Mouse (Mus musculus): ENCODE measurements around the gene Dip2c. TPM values are rescaled to one million over a fixed set of nuclear protein-coding genes. Genes with fewer than 3 reads are reported as not detected.

The Dip2c gene
- polyA plus RNA-seq, 1 experiment from 2014 or later: 6.1 TPM

GRCm38 (mm10) chr13:9578456-9578855, 302.1 kb downstream of the Dip2c start:
- 92% methylated on average over 4 of the region's 4 CpGs for WGBS
- H3K4me1 ChIP-seq (ENCODE audit: control insufficient read depth, insufficient read depth, low read length): no peaks in the 10 kb centered on the region
- no peak overlapping the region for H3K4me3 ChIP-seq (ENCODE audit: low read depth, low read length)
- no peak overlapping the region for H3K27ac ChIP-seq (replicated peaks; ENCODE audit: low read depth, low read length)
- no peaks in the 10 kb centered on the region for H3K9me3 ChIP-seq (replicated peaks; ENCODE audit: control insufficient read depth, low read length)
- DNase-seq (ENCODE audit: low spot score): no peak
- H3K27me3 ChIP-seq (ENCODE audit: control insufficient read depth, insufficient read depth, low read length): no peaks in the 10 kb centered on the region
- H3K9ac ChIP-seq (replicated peaks; ENCODE audit: low read length): no peak overlapping the region
- H3K36me3 ChIP-seq (replicated peaks; ENCODE audit: control insufficient read depth, insufficient read depth, low read depth, low read length): no peaks in the 10 kb centered on the region
- ATAC-seq (replicated peaks; ENCODE audit: insufficient number of reproducible peaks, low FRiP score, low TSS enrichment, low read depth): no peak
- H3K4me2 ChIP-seq (ENCODE audit: low read depth, low read length): no peak overlapping the region

- DNase-seq (ENCODE audit: low spot score) (no peak), ATAC-seq (replicated peaks; ENCODE audit: insufficient number of reproducible peaks, low FRiP score, low TSS enrichment, low read depth) (no peak)
- Histone ChIP-seq H3K36me3 (replicated peaks; ENCODE audit: control insufficient read depth, insufficient read depth, low read depth, low read length) (no peaks in the 10 kb centered on the region), H3K27ac (replicated peaks; ENCODE audit: low read depth, low read length) (no peak overlapping the region), H3K9me3 (replicated peaks; ENCODE audit: control insufficient read depth, low read length) (no peaks in the 10 kb centered on the region), H3K9ac (replicated peaks; ENCODE audit: low read length) (no peak overlapping the region), H3K4me2 (ENCODE audit: low read depth, low read length) (no peak overlapping the region), H3K4me1 (ENCODE audit: control insufficient read depth, insufficient read depth, low read length) (no peaks in the 10 kb centered on the region), H3K27me3 (ENCODE audit: control insufficient read depth, insufficient read depth, low read length) (no peaks in the 10 kb centered on the region), H3K4me3 (ENCODE audit: low read depth, low read length) (no peak overlapping the region)
Measured at GRCm38 (mm10) chr13:9581821-9582220, 305.5 kb downstream of the Dip2c start.

DNA sequence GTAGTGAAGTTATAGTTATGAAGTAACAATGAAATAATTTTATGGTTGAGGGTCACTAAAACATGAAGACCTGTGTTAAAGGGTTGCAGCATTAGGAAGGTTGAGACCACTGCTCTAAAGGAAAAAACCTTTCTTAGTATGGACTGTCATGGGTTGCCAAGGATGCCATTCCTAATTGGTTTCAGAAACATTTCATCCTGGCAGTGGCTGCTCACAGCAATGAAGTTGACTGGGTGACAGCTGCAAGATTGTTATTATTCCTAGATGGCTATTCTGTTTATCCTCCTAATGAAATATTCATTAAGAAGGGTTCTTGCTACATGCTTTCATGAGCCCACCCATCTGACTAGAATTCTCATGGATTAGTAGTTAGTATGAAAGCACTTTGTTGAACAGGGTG, 307.3 kb downstream of the Dip2c start:
- Histone ChIP-seq H3K4me2 (ENCODE audit: low read depth, low read length) (no peak overlapping the region), H3K4me3 (ENCODE audit: low read depth, low read length) (no peak overlapping the region), H3K9ac (replicated peaks; ENCODE audit: low read length) (no peak overlapping the region), H3K27ac (replicated peaks; ENCODE audit: low read depth, low read length) (no peak overlapping the region), H3K4me1 (ENCODE audit: control insufficient read depth, insufficient read depth, low read length) (no peaks in the 10 kb centered on the region), H3K36me3 (replicated peaks; ENCODE audit: control insufficient read depth, insufficient read depth, low read depth, low read length) (no peaks in the 10 kb centered on the region), H3K9me3 (replicated peaks; ENCODE audit: control insufficient read depth, low read length) (no peaks in the 10 kb centered on the region), H3K27me3 (ENCODE audit: control insufficient read depth, insufficient read depth, low read length) (no peaks in the 10 kb centered on the region)
- ATAC-seq (replicated peaks; ENCODE audit: insufficient number of reproducible peaks, low FRiP score, low TSS enrichment, low read depth) (no peak), DNase-seq (ENCODE audit: low spot score) (no peak)

GRCm38 (mm10) chr13:9599334-9600096, 323.2 kb downstream of the Dip2c start:
- no peak for DNase-seq (ENCODE audit: low spot score)
- ATAC-seq (replicated peaks; ENCODE audit: insufficient number of reproducible peaks, low FRiP score, low TSS enrichment, low read depth): no peak
- no peaks in the 10 kb centered on the region for H3K9me3 ChIP-seq (replicated peaks; ENCODE audit: control insufficient read depth, low read length)
- 80% methylated on average over 6 of the region's 6 CpGs for WGBS
- H3K4me3 ChIP-seq (ENCODE audit: low read depth, low read length): no peak overlapping the region
- no peak overlapping the region for H3K27ac ChIP-seq (replicated peaks; ENCODE audit: low read depth, low read length)
- peaks cover 2% of the 10 kb centered on the region; the same call in 1 of the 2 replicates for H3K36me3 ChIP-seq (replicated peaks; ENCODE audit: control insufficient read depth, insufficient read depth, low read depth, low read length)
- H3K4me1 ChIP-seq (ENCODE audit: control insufficient read depth, insufficient read depth, low read length): no peaks in the 10 kb centered on the region
- no peaks in the 10 kb centered on the region for H3K27me3 ChIP-seq (ENCODE audit: control insufficient read depth, insufficient read depth, low read length)
- H3K9ac ChIP-seq (replicated peaks; ENCODE audit: low read length): no peak overlapping the region
- H3K4me2 ChIP-seq (ENCODE audit: low read depth, low read length): no peak overlapping the region

DNA sequence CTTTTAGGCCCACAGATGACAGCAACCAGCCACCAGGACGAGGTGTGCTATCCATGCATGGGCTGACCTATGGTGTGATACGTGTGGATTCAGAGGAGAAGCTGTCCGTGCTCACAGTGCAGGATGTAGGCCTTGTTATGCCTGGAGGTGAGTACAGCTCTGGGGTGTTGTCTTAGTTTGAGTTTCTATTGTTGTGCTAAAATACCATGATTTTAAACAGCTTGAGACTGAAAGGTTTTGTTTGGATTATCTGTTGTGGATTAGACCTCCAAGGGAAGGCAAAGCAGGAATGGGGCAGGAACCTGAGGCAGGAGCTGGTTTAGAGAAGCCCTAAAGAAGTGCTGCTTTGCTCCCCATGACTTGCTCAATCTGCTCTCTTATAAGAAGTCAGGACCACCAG, 325.0 kb downstream of the Dip2c start:
- DNase-seq (ENCODE audit: low spot score): no peak
- Histone ChIP-seq H3K4me3 (ENCODE audit: low read depth, low read length) (no peak overlapping the region), H3K27me3 (ENCODE audit: control insufficient read depth, insufficient read depth, low read length) (no peaks in the 10 kb centered on the region), H3K9ac (replicated peaks; ENCODE audit: low read length) (no peak overlapping the region), H3K4me1 (ENCODE audit: control insufficient read depth, insufficient read depth, low read length) (no peaks in the 10 kb centered on the region), H3K4me2 (ENCODE audit: low read depth, low read length) (no peak overlapping the region), H3K36me3 (replicated peaks; ENCODE audit: control insufficient read depth, insufficient read depth, low read depth, low read length) (peaks cover 2% of the 10 kb centered on the region; the same call in 1 of the 2 replicates), H3K9me3 (replicated peaks; ENCODE audit: control insufficient read depth, low read length) (no peaks in the 10 kb centered on the region), H3K27ac (replicated peaks; ENCODE audit: low read depth, low read length) (no peak overlapping the region)
- no peak for ATAC-seq (replicated peaks; ENCODE audit: insufficient number of reproducible peaks, low FRiP score, low TSS enrichment, low read depth)
- 77% methylated on average over 3 of the region's 3 CpGs for WGBS

GRCm38 (mm10) chr13:9611229-9611628, 334.9 kb downstream of the Dip2c start:
- Histone ChIP-seq H3K4me1 (ENCODE audit: control insufficient read depth, insufficient read depth, low read length) (no peaks in the 10 kb centered on the region), H3K9me3 (replicated peaks; ENCODE audit: control insufficient read depth, low read length) (no peaks in the 10 kb centered on the region), H3K36me3 (replicated peaks; ENCODE audit: control insufficient read depth, insufficient read depth, low read depth, low read length) (no peaks in the 10 kb centered on the region), H3K27ac (replicated peaks; ENCODE audit: low read depth, low read length) (no peak overlapping the region), H3K9ac (replicated peaks; ENCODE audit: low read length) (no peak overlapping the region), H3K4me2 (ENCODE audit: low read depth, low read length) (no peak overlapping the region), H3K27me3 (ENCODE audit: control insufficient read depth, insufficient read depth, low read length) (no peaks in the 10 kb centered on the region), H3K4me3 (ENCODE audit: low read depth, low read length) (no peak overlapping the region)
- DNase-seq (ENCODE audit: low spot score) (no peak), ATAC-seq (replicated peaks; ENCODE audit: insufficient number of reproducible peaks, low FRiP score, low TSS enrichment, low read depth) (no peak)
- WGBS: 92% methylated on average over 1 of the region's 1 CpGs

- ATAC-seq (replicated peaks; ENCODE audit: insufficient number of reproducible peaks, low FRiP score, low TSS enrichment, low read depth): no peak
- no peak overlapping the region for H3K4me3 ChIP-seq (ENCODE audit: low read depth, low read length)
- no peaks in the 10 kb centered on the region for H3K9me3 ChIP-seq (replicated peaks; ENCODE audit: control insufficient read depth, low read length)
- H3K4me1 ChIP-seq (ENCODE audit: control insufficient read depth, insufficient read depth, low read length): no peaks in the 10 kb centered on the region
- H3K27me3 ChIP-seq (ENCODE audit: control insufficient read depth, insufficient read depth, low read length): no peaks in the 10 kb centered on the region
- H3K9ac ChIP-seq (replicated peaks; ENCODE audit: low read length): no peak overlapping the region
- H3K27ac ChIP-seq (replicated peaks; ENCODE audit: low read depth, low read length): no peak overlapping the region
- DNase-seq (ENCODE audit: low spot score): no peak
- no peak overlapping the region for H3K4me2 ChIP-seq (ENCODE audit: low read depth, low read length)
- WGBS: 73% methylated on average over 2 of the region's 2 CpGs
- no peaks in the 10 kb centered on the region for H3K36me3 ChIP-seq (replicated peaks; ENCODE audit: control insufficient read depth, insufficient read depth, low read depth, low read length)
Measured at GRCm38 (mm10) chr13:9632684-9633083, 356.4 kb downstream of the Dip2c start.

- no peak overlapping the region for H3K27ac ChIP-seq (replicated peaks; ENCODE audit: low read depth, low read length)
- no peaks in the 10 kb centered on the region for H3K27me3 ChIP-seq (ENCODE audit: control insufficient read depth, insufficient read depth, low read length)
- H3K36me3 ChIP-seq (replicated peaks; ENCODE audit: control insufficient read depth, insufficient read depth, low read depth, low read length): no peaks in the 10 kb centered on the region
- no peaks in the 10 kb centered on the region for H3K9me3 ChIP-seq (replicated peaks; ENCODE audit: control insufficient read depth, low read length)
- no peak for ATAC-seq (replicated peaks; ENCODE audit: insufficient number of reproducible peaks, low FRiP score, low TSS enrichment, low read depth)
- DNase-seq (ENCODE audit: low spot score): no peak
- no peak overlapping the region for H3K9ac ChIP-seq (replicated peaks; ENCODE audit: low read length)
- no peaks in the 10 kb centered on the region for H3K4me1 ChIP-seq (ENCODE audit: control insufficient read depth, insufficient read depth, low read length)
- WGBS: 86% methylated on average over 2 of the region's 2 CpGs
- no peak overlapping the region for H3K4me3 ChIP-seq (ENCODE audit: low read depth, low read length)
- H3K4me2 ChIP-seq (ENCODE audit: low read depth, low read length): no peak overlapping the region
Measured at GRCm38 (mm10) chr13:9635951-9636350, 359.6 kb downstream of the Dip2c start.

Data from embryonic facial prominence, embryonic 11.5 days (tissue).